Mouse (Mus musculus) ovary, adult 18-20 months (tissue): ENCODE results near the gene Rgs9.

ENCODE experiments used
- DNase-seq: peaks from one replicate; pipeline ENCODE4 v3.0.0; 2022; ENCODE audit warnings: low spot score, mixed read lengths

The Rgs9 gene

GRCm38 (mm10) chr11:109238671-109239070 is 59.3 kb downstream of the Rgs9 start:
- no peak for DNase-seq

- no peak for DNase-seq
Observed at GRCm38 (mm10) chr11:109237796-109238195, 60.1 kb downstream of the Rgs9 start.

GRCm38 (mm10) chr11:109233627-109234026 is 64.3 kb downstream of the Rgs9 start:
- no peak for DNase-seq

GRCm38 (mm10) chr11:109232811-109233210 is 65.1 kb downstream of the Rgs9 start:
- no peak for DNase-seq

DNA sequence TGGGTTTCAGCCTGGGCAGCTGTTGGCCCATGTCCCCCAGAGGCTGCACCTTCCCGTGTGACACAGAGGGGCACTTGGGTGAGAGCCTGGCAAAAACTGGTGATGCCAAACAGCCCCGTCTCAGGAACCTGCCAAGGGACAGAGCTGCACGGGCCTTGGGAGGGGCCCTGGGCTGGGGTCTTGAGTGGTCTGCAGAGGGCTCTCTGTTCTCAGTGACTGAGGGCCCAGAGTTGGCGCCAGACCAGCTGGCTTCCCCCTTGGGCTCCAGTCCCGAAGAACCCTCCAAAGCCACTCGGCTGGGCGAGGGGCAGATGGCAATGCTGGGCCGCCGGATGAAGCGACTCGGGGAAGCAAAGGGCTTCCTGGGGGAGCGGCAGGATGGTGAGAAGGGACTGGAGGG is 70.8 kb downstream of the Rgs9 start:
- no peak for DNase-seq

DNA sequence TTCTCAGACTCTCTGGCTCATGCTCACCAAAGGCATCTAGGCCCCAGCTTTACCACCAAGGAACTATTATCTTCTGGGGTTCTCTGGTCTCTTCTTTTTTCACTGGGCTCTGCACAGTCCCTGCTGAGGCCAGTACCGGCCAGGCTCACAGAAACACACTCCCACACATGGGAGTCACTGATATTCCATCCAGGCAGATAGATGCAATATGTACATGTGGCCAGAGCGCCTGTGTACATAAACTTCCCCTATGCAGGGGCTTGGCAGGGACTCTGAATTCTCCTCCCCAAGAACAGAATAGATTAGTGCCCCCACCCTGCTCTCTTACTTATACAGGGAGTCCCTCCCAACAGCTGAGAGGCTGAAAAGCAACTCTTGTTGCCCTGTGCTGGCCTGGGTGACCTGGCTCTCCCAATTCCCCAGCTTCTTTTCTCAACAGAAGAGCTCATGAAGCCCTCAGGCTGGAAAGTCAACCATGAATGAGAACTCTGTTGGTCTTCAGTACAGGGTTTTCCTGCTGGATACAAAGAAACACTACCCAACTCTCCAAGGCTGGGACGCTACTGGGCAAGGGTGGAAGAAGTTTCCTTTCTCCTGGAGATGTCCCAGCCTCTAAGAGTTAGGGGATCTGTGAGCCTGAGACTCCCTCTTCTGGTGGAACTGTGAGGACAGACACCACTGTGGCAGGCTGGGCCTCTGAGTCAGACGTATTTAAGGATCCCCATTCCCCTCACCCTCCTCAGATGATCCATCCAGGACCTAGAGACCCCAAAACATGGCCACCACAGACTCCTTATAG is 76.5 kb downstream of the Rgs9 start:
- DNase-seq = no peak

- DNase-seq = no peak
Observed at GRCm38 (mm10) chr11:109218722-109219430, 79.1 kb downstream of the Rgs9 start.

GRCm38 (mm10) chr11:109217827-109218536 is 79.9 kb downstream of the Rgs9 start:
- DNase-seq = no peak

DNA sequence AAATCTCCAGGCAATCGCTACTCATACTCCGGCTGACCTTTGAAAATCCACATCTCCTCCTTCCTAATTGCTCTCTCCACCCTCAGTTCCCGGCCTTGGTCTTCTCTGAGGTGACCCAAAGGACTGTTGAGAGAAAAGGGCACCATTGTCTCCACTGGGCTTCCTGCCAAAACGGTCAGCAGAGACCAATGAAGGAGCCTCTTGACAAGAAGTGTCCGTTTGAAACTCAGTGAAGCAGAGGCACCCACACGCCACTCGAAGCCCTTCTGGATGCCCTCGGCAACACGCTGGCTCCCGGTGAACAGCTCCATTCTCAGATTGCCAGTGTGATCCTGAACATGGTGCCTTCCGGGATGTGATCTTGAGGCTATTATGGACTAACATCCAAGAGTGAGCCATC is 87.2 kb downstream of the Rgs9 start:
- no peak for DNase-seq

GRCm38 (mm10) chr11:109210341-109210740 is 87.6 kb downstream of the Rgs9 start:
- no peak for DNase-seq

GRCm38 (mm10) chr11:109206732-109207131 is 91.2 kb downstream of the Rgs9 start:
- DNase-seq = no peak

DNA sequence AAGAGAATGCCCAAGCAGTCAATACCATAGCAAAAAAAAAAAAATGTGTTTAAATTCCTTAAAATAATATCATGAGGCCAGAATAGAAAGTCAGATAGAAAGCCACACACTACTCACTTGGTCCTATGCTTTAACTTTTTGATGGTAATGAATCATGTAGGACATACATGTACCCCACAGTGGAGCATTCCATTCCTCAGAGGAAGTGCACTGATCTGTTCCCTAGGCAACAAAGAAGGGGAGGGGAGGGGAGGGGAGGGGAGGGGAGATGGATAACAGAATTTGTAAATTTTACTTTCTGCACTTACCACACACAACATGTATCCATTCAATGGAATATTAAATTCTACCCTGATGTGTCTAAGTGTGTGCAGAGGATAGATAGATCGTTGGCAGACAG is 91.9 kb downstream of the Rgs9 start:
- DNase-seq = no peak

GRCm38 (mm10) chr11:109199612-109200293 is 98.2 kb downstream of the Rgs9 start:
- no peak for DNase-seq

GRCm38 (mm10) chr11:109192673-109193557 is 105.0 kb downstream of the Rgs9 start:
- peak; percentile 52 for DNase-seq

GRCm38 (mm10) chr11:109188235-109188634 is 109.7 kb downstream of the Rgs9 start:
- no peak for DNase-seq

DNA sequence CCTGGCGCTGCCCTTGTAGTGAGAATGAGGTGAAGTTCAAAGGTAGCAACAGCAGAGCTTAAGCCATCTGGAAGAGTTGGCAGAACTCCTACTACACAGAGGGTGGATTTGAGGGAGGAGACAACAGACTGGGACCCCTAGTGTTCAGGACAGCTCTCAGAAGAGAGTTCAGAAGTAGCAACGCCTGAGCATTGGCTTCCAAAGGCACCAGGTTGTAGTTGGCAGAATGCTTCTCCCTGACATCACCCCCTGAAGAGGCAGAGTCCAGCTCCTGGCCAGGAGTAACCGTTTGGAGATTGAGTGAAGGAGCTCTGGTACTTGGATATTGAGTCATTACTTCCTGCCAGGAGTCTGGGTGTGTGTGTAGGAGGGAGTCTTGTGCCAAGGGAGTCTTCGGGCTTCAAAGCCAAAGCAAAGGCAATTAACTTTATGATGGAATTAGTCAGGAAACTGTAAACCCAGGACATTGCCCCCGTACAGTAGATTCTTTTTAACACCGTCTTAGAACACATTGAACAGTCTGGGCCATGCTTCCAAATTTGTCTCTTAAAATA is 110.2 kb downstream of the Rgs9 start:
- no peak for DNase-seq

DNA sequence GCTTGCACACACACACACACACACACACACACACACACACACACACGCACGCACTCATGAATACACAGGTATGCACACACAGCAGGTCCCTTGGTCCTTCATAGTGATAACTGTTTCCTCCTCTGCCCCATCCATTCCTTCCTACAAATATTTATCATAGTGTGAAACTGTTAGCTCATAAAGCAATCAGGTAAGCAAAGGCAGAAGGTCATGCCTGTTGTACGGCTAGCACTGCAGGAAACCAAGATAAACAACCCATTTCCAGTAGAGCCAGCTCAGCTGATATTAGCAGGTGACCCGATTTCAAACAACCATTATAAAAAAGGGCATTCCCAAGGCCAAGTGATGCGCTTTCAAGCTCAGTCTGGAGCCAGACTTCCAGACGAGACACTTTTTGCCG is 116.8 kb downstream of the Rgs9 start:
- no peak for DNase-seq

GRCm38 (mm10) chr11:109180290-109180689 is 117.6 kb downstream of the Rgs9 start:
- no peak for DNase-seq

GRCm38 (mm10) chr11:109178788-109179518 is 119.0 kb downstream of the Rgs9 start:
- DNase-seq = peak; percentile 26

GRCm38 (mm10) chr11:109175376-109175969 is 122.5 kb downstream of the Rgs9 start:
- no peak for DNase-seq
